Mouse (Mus musculus) CH12F3 (cell line): Measurements from ENCODE around the gene Rab7b.

Experiments
- in situ Hi-C: fragments of 300-500 bp; cut with MboI; formaldehyde crosslinking; loops from 2 replicates; pipeline ENCODE4 v1.14.3; 2020; ENCODE audit warnings: low sequenced_read_pairs

Gene Rab7b

GRCm38 (mm10) chr1:131688475-131688874, at the start of gene Rab7b:
Rab7b (plus strand) TSS chr1:131688695.
- in situ Hi-C loops, result no loop called here

- in situ Hi-C loops, result no loop called here
Observed at GRCm38 (mm10) chr1:131640062-131640461, 48.4 kb upstream of the Rab7b start.

GRCm38 (mm10) chr1:131641565-131641964, 46.9 kb upstream of the Rab7b start:
- in situ Hi-C loops, result no loop called here

- in situ Hi-C loops, result no loop called here
Observed at GRCm38 (mm10) chr1:131642251-131642650, 46.2 kb upstream of the Rab7b start.

GRCm38 (mm10) chr1:131652670-131653443, 35.6 kb upstream of the Rab7b start:
- in situ Hi-C loops, result no loop called here

- in situ Hi-C loops, result no loop called here
Observed at GRCm38 (mm10) chr1:131655601-131656000, 32.9 kb upstream of the Rab7b start.

- in situ Hi-C loops, result no loop called here
Observed at GRCm38 (mm10) chr1:131657945-131658354, 30.5 kb upstream of the Rab7b start.

GRCm38 (mm10) chr1:131659512-131660085, 28.9 kb upstream of the Rab7b start:
- in situ Hi-C loops, result no loop called here

- in situ Hi-C loops, result no loop called here
Observed at GRCm38 (mm10) chr1:131660266-131660665, 28.2 kb upstream of the Rab7b start.

- in situ Hi-C loops, result no loop called here
Observed at GRCm38 (mm10) chr1:131660716-131661472, 27.6 kb upstream of the Rab7b start.

- in situ Hi-C loops, result no loop called here
Observed at GRCm38 (mm10) chr1:131661749-131662148, 26.7 kb upstream of the Rab7b start.

GRCm38 (mm10) chr1:131663286-131663995, 25.1 kb upstream of the Rab7b start:
- in situ Hi-C loops, result no loop called here

- in situ Hi-C loops, result no loop called here
Observed at GRCm38 (mm10) chr1:131664136-131664535, 24.4 kb upstream of the Rab7b start.

GRCm38 (mm10) chr1:131665886-131666285, 22.6 kb upstream of the Rab7b start:
- in situ Hi-C loops, result no loop called here

- in situ Hi-C loops, result no loop called here
Observed at GRCm38 (mm10) chr1:131671113-131671512, 17.4 kb upstream of the Rab7b start.

- in situ Hi-C loops, result no loop called here
Observed at GRCm38 (mm10) chr1:131672361-131672760, 16.1 kb upstream of the Rab7b start.

GRCm38 (mm10) chr1:131679644-131680043, 8.9 kb upstream of the Rab7b start:
- in situ Hi-C loops, result no loop called here

- in situ Hi-C loops, result no loop called here
Observed at GRCm38 (mm10) chr1:131687739-131688138, 756 bp upstream of the Rab7b start.

- in situ Hi-C loops, result no loop called here
Observed at GRCm38 (mm10) chr1:131689016-131689415, 521 bp downstream of the Rab7b start.

- in situ Hi-C loops, result no loop called here
Observed at GRCm38 (mm10) chr1:131689899-131690298, 1.4 kb downstream of the Rab7b start.

- in situ Hi-C loops, result no loop called here
Observed at GRCm38 (mm10) chr1:131690435-131690834, 1.9 kb downstream of the Rab7b start.
